Mouse (Mus musculus) heart, postnatal 0 days (tissue): ENCODE measurements at regions not wholly inside any gene's neighbourhood (a gene's known extent, or its start where the extent isn't known, plus 50 kb on each side); places are given as distances from the start of the nearest gene placed in this dataset.

Experiments used
- ATAC-seq: fragments of 200-750 bp; cut with Nextera tagmentation; 2 replicates; pipeline ENCODE4 v1.8.0; 2017; ENCODE audit warnings: low read depth, moderate number of reproducible peaks, moderate library complexity; ENCODE audit not compliant: insufficient read depth
- DNase-seq: peaks from one replicate; pipeline ENCODE4 v3.0.0-alpha.2; 2016; ENCODE audit warnings: low spot score
- H3K27ac ChIP-seq: fragments of 300-500 bp; sonication (generic); 2 replicates; pipeline ENCODE4 v1.5.1; 2014; ENCODE audit warnings: low read depth, mild to moderate bottlenecking
- H3K27me3 ChIP-seq: fragments of 300-500 bp; sonication (generic); 2 replicates; pipeline ENCODE4 v1.6.1; 2014; ENCODE audit warnings: low read length, mixed read lengths; ENCODE audit not compliant: control insufficient read depth, insufficient read depth
- H3K36me3 ChIP-seq: fragments of 300-500 bp; sonication (generic); replicated peaks from 2 replicates; pipeline ENCODE4 v1.6.1; 2014; ENCODE audit warnings: low read length, mixed read lengths; ENCODE audit not compliant: control insufficient read depth, insufficient read depth
- H3K4me1 ChIP-seq: fragments of 300-500 bp; sonication (generic); 2 replicates; pipeline ENCODE4 v1.6.1; 2014; ENCODE audit warnings: antibody characterized with exemption; ENCODE audit not compliant: control insufficient read depth, insufficient read depth
- H3K4me2 ChIP-seq: fragments of 300-500 bp; sonication (generic); 2 replicates; pipeline ENCODE4 v1.6.1; 2014; ENCODE audit warnings: low read depth, mild to moderate bottlenecking, low read length, moderate library complexity
- H3K4me3 ChIP-seq: fragments of 300-500 bp; sonication (generic); 2 replicates; pipeline ENCODE4 v1.5.1; 2014; ENCODE audit warnings: low read depth, low read length
- H3K9ac ChIP-seq: fragments of 300-500 bp; sonication (generic); replicated peaks from 2 replicates; pipeline ENCODE4 v1.6.1; 2014; ENCODE audit warnings: low read depth, low read length, mixed read lengths
- H3K9me3 ChIP-seq: fragments of 300-500 bp; sonication (generic); replicated peaks from 2 replicates; pipeline ENCODE4 v1.6.1; 2016; ENCODE audit warnings: low read length; ENCODE audit not compliant: control insufficient read depth
- CTCF ChIP-seq: IDR thresholded peaks from 2 replicates; pipeline ENCODE4 v1.5.1; 2016; ENCODE audit warnings: antibody characterized with exemption, control low read depth, low read depth
- EP300 ChIP-seq: IDR thresholded peaks from 2 replicates; pipeline ENCODE4 v1.6.1; 2016; ENCODE audit warnings: antibody characterized with exemption, low read depth
- WGBS: fragments of 180-500 bp; shearing (Covaris S2); extraction: QIAGEN DNeasy Blood & Tissue Kit; methylation state at CpG from one replicate; pipeline ENCODE4 v1.1.7; 2014; 5-methylcytosine and 5-hydroxymethylcytosine counted together

DNA sequence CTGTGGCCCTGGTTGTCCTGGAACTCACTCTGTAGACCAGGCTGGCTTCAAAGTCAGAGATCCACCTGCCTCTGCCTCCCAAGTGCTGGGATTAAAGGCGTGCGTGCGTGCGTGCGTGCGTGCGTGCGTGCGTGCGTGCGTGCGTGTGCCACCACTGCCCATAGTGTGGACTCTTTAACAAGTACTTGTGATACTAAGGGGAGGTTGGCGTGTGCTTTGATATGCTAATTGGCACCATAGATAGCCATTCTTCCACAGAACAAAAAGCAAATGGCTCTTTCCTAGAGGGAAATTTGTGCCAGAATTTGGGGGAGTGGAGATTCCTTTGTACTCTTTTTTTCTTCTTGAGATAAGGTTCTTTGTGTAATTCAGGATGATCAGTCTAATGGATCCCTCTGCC is 91.3 kb upstream of the Nr5a2 start:
- no peak for DNase-seq
- H3K27me3 ChIP-seq, result no peaks in the 10 kb centered on the region
- H3K9me3 ChIP-seq, result no peaks in the 10 kb centered on the region
- TF ChIP-seq CTCF, result no peak
- no peak for TF ChIP-seq EP300
- H3K36me3 ChIP-seq, result no peaks in the 10 kb centered on the region
- no peak overlapping the region for H3K4me2 ChIP-seq
- H3K4me1 ChIP-seq, result no peaks in the 10 kb centered on the region
- no peak for ATAC-seq
- no peak overlapping the region for H3K27ac ChIP-seq
- H3K9ac ChIP-seq, result no peak overlapping the region
- H3K4me3 ChIP-seq, result no peak overlapping the region
- 93% methylated on average over 13 of the region's 13 CpGs for WGBS

DNA sequence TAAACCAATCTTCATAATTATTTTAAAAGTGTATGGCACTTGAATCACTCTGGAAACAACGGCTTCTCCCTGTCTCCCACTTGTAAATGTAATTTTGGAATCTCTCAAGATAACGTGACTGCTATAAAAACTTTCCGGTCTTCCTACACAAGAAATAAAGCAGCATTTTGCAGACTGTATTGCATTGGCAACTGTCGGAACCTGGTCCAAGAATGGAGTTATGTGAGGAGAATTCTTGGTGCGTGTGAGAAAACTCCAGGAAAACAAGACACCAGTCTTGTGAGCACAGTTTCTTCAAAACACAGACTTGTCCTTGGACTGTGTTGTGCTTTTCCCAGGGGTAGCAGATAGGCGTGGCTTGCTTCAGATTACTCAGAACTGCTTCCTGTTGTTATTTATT is 83.8 kb upstream of the Nr5a2 start:
- ATAC-seq (no peak), DNase-seq (no peak)
- no peak overlapping the region for H3K4me2 ChIP-seq
- H3K27me3 ChIP-seq, result no peaks in the 10 kb centered on the region
- WGBS, result 52% methylated on average over 6 of the region's 6 CpGs
- no peaks in the 10 kb centered on the region for H3K4me1 ChIP-seq
- no peaks in the 10 kb centered on the region for H3K36me3 ChIP-seq
- H3K27ac ChIP-seq, result no peak overlapping the region
- H3K9me3 ChIP-seq, result no peaks in the 10 kb centered on the region
- no peak overlapping the region for H3K9ac ChIP-seq
- no peak overlapping the region for H3K4me3 ChIP-seq
- TF ChIP-seq EP300, result no peak
- TF ChIP-seq CTCF, result no peak

DNA sequence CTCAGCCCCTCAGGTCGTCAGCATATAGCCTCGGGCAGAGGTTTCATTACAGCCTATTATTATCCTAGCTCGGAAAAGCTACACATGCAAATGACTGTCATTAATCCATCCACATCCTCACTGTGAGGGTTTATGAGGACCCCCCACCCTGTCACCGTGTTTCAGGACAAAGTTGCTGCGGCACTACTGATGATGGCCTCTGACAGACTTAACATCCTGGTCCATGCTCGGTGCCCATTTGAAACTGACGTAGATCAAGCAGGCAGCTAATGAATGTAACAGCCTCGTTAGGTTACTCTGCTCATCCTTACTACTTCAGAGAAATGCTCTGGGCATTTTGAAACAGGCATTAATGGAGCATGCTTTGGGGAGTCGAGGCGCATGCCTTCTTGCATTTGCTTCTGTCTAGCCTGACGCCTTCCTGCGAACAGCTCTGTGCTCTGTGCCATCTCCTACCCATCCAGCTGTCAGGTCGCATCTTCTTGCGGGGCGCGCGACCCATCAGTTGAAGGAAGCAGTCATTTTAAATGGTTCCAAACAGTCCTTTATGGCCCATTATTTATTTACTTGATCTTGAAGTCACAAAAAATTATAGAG is 82.3 kb upstream of the Nr5a2 start:
- H3K4me3 ChIP-seq, result no peak overlapping the region
- no peak for ATAC-seq
- H3K27ac ChIP-seq, result no peak overlapping the region
- no peak for DNase-seq
- H3K27me3 ChIP-seq, result no peaks in the 10 kb centered on the region
- H3K9ac ChIP-seq, result no peak overlapping the region
- no peak for TF ChIP-seq EP300
- TF ChIP-seq CTCF, result no peak
- no peak overlapping the region for H3K4me2 ChIP-seq
- H3K36me3 ChIP-seq, result no peaks in the 10 kb centered on the region
- WGBS, result 86% methylated on average over 17 of the region's 17 CpGs
- no peaks in the 10 kb centered on the region for H3K4me1 ChIP-seq
- no peaks in the 10 kb centered on the region for H3K9me3 ChIP-seq

DNA sequence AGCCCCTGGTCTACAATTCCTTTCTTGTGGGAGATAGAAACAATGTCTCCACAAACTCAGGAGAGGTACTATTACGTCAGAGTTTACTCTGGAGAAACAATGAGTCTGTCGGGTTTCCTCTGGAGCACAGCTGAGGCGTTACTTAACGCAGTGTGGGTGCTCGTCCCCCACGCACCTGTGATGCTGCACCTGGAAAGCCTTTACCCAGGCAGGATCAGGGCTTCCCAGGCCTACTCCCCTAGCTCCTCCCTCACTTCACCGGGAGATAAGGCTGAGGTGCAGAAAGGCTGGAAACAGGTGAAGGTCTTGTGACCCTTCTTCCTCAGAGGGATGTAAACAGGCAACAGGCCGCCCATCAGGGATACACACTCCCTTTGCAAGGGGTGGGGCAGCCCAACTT is 80.7 kb upstream of the Nr5a2 start:
- Histone ChIP-seq H3K36me3 (no peaks in the 10 kb centered on the region), H3K4me2 (no peak overlapping the region), H3K4me3 (no peak overlapping the region), H3K4me1 (no peaks in the 10 kb centered on the region), H3K27ac (no peak overlapping the region), H3K9me3 (no peaks in the 10 kb centered on the region), H3K9ac (no peak overlapping the region), H3K27me3 (no peaks in the 10 kb centered on the region)
- DNase-seq (no peak), ATAC-seq (no peak)
- TF ChIP-seq EP300 (no peak), CTCF (no peak)
- WGBS, result 52% methylated on average over 8 of the region's 8 CpGs

DNA sequence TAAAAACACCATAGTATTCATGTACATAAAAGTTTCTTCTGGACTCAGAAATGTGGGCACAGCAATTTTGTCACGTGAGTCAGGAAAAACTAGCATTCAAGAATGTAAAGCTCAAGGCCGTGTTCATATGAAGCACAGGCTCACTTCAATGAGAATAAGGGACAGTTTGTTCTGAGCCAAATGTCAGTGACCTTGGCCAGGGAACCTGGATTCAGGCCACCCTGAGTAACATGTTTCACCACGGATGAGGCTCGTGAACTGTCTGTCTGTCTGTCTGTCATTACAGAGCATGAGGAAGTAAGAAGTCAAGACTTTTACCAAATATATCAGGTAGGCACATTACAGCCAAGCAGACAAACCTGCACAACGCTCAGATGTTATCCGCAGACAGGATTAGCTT is 74.3 kb upstream of the Nr5a2 start:
- Histone ChIP-seq H3K9me3 (no peaks in the 10 kb centered on the region), H3K27me3 (no peaks in the 10 kb centered on the region), H3K9ac (no peak overlapping the region), H3K27ac (no peak overlapping the region), H3K36me3 (no peaks in the 10 kb centered on the region), H3K4me1 (no peaks in the 10 kb centered on the region), H3K4me2 (no peak overlapping the region), H3K4me3 (no peak overlapping the region)
- no peak for DNase-seq
- TF ChIP-seq CTCF (no peak), EP300 (no peak)
- WGBS, result 80% methylated on average over 6 of the region's 6 CpGs
- no peak for ATAC-seq

DNA sequence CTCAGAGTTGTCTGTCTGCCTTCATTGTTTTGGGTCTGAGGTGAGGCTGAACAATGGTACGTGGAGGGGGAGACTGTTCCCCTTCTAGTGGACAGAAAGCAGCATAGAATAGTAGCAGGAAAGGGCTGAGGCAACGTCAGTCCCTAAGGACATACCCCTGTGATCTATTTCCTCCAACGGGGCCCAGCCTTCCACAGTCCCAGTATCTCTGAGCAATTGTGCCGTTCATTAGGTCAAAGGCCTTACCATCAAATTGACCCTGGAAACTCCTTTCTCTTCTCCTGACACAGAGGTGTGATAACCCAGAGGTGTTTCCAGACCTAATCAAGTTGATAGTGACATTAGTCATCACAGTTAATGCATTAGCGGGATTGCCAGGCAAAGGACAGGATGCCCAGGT is 73.4 kb upstream of the Nr5a2 start:
- 51% methylated on average over 5 of the region's 5 CpGs for WGBS
- ATAC-seq, result no peak

More for the DNA sequence above, 73.4 kb upstream of the Nr5a2 start:
- TF ChIP-seq EP300, result no peak
- TF ChIP-seq CTCF, result no peak
- no peaks in the 10 kb centered on the region for H3K4me1 ChIP-seq
- no peak for DNase-seq
- no peak overlapping the region for H3K4me3 ChIP-seq
- H3K27me3 ChIP-seq, result no peaks in the 10 kb centered on the region
- H3K27ac ChIP-seq, result no peak overlapping the region
- no peaks in the 10 kb centered on the region for H3K36me3 ChIP-seq
- H3K4me2 ChIP-seq, result no peak overlapping the region
- no peaks in the 10 kb centered on the region for H3K9me3 ChIP-seq
- no peak overlapping the region for H3K9ac ChIP-seq
